Mouse (Mus musculus) embryonic fibroblast, embryonic 13.5 days (primary cell): ENCODE results near the gene Twnk.

Source experiments
- CTCF ChIP-seq: IDR thresholded peaks from 2 replicates; pipeline ENCODE4 v1.5.1; 2011; ENCODE audit warnings: mild to moderate bottlenecking, control low read depth, low read length, moderate library complexity, borderline replicate concordance; ENCODE audit not compliant: insufficient read depth
- POLR2A ChIP-seq: IDR thresholded peaks from 2 replicates; pipeline ENCODE4 v1.6.1; 2011; ENCODE audit warnings: low read depth, mild to moderate bottlenecking, control low read depth, low read length, moderate library complexity

DNA sequence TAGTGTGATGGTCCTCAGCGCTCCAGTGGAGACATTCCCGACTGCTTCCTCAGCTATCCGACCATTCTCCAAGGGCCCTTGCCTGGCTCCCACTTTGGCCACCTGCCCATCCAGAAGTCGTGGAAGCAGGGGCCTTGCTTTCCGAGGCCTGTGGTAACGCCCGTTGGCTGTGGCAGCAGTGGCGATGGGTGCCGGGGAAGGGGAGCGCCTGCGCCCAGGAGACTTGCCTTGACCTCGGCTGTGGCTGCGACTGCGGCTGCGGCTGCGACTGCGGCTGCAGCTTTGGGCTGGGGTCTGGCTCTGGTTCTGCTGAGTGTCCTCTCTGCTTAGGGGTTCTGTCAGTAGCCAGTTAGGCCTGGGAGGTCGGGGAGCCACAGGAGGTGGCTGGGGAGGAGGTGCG lies 23.3 kb downstream of the Twnk start:
- TF ChIP-seq CTCF (no peak), POLR2A (no peak)
